Mouse (Mus musculus) liver, embryonic 12.5 days (tissue): ENCODE results near the gene Grasp. TPM values are rescaled to one million over a fixed set of nuclear protein-coding genes. Genes with fewer than 3 reads are reported as not detected.

Experiments used
- ATAC-seq: fragments of 200-750 bp; cut with Nextera tagmentation; 2 replicates; pipeline ENCODE4 v1.8.0; 2017; ENCODE audit warnings: moderate number of reproducible peaks, mild to moderate bottlenecking, moderate library complexity
- H3K27ac ChIP-seq: fragments of 300-500 bp; sonication (generic); 2 replicates; pipeline ENCODE4 v1.5.1; 2016; ENCODE audit warnings: mild to moderate bottlenecking
- H3K27me3 ChIP-seq: fragments of 300-500 bp; sonication (generic); replicated peaks from 2 replicates; pipeline ENCODE4 v1.6.1; 2016; ENCODE audit warnings: mild to moderate bottlenecking, moderate library complexity
- H3K36me3 ChIP-seq: fragments of 300-500 bp; sonication (generic); 2 replicates; pipeline ENCODE4 v1.6.1; 2016; ENCODE audit warnings: mild to moderate bottlenecking, moderate library complexity
- H3K4me1 ChIP-seq: fragments of 300-500 bp; sonication (generic); 2 replicates; pipeline ENCODE4 v1.6.1; 2016
- H3K4me2 ChIP-seq: fragments of 300-500 bp; sonication (generic); 2 replicates; pipeline ENCODE4 v1.6.1; 2016; ENCODE audit warnings: mild to moderate bottlenecking, moderate library complexity
- H3K4me3 ChIP-seq: fragments of 300-500 bp; sonication (generic); 2 replicates; pipeline ENCODE4 v1.5.1; 2016; ENCODE audit warnings: mild to moderate bottlenecking, moderate library complexity
- H3K9ac ChIP-seq: fragments of 300-500 bp; sonication (generic); 2 replicates; pipeline ENCODE4 v1.6.1; 2016; ENCODE audit warnings: mild to moderate bottlenecking, moderate library complexity
- H3K9me3 ChIP-seq: fragments of 300-500 bp; sonication (generic); replicated peaks from 2 replicates; pipeline ENCODE4 v1.6.1; 2016; ENCODE audit warnings: mild to moderate bottlenecking, moderate library complexity
- WGBS: fragments of 180-500 bp; shearing (Covaris S2); methylation state at CpG from one replicate; pipeline ENCODE4 v1.1.7; 2016; ENCODE audit not compliant: insufficient replicate concordance; 5-methylcytosine and 5-hydroxymethylcytosine counted together
- polyA plus RNA-seq: library from polyadenylated mRNA; unstranded; fragments of >200 nt; fragmentation: Nextera tagmentation; extraction: Ambion mirVana; gene quantifications from 2 replicates; pipeline ENCODE4 v1.2.1, GENCODE M21; 2016

Gene Grasp
- polyA plus RNA-seq: 0.81 and 1.3 TPM in 2 replicates

DNA sequence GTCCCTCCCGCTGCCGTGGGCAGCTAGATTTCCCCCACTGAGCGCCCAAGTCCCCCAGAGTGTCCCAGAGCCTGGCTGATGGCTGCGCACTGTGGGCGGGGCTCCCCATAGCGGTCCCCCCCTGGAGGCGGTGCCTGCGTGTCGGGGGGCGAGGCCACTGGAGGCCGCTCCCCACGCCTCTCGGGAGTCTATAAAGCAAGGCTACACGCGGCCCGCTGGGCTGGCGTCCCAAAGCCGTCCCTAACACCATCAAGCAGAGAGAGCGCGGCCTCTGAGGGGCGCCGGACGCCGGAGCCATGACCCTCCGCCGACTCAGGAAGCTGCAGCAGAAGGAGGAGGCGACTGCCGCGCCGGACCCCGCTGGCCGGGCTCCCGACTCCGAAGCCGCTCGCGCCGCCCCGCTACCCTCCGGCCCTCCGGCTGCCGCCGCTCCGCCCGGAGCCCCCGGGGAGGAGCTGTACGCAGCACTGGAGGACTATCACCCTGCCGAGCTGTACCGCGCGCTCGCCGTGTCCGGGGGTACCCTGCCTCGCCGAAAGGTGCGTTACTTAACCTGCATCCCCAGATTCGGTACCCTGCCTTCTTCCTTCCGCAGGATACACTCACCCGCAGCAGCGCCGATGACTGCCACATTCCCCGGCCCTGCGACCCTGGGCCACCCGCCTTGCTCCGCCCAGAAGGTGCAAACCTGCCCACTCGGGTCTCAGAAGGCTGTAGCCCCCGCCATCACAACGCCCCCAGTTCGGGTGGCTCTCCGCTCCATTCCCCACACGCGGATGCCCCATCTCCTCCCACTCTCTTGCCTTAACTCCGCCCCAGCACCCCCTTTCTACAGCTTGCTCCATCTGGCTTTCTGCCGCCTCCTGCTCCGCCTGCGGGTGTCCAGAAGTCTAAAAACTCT is at the start of gene Grasp:
Gene Grasp (plus strand): TSS at position 183 of the 901 bp plus-strand sequence.
- ATAC-seq: peak; percentile 76
- peak within 1 kb of the TSS; percentile 61 for H3K9ac ChIP-seq
- H3K4me1 ChIP-seq: peaks cover 21% of the 10 kb centered on the region; the same call in 1 of the 2 replicates
- no peaks in the 10 kb centered on the region for H3K9me3 ChIP-seq
- WGBS: under 1% methylated on average over 65 of the region's 77 CpGs
- H3K27ac ChIP-seq: no peak within 1 kb of the TSS
- peaks cover 72% of the 10 kb centered on the region for H3K27me3 ChIP-seq
- peak within 1 kb of the TSS; percentile 82 for H3K4me2 ChIP-seq
- peak within 1 kb of the TSS; percentile 58 for H3K4me3 ChIP-seq
- peaks cover 1% of the 10 kb centered on the region; the same call in 1 of the 2 replicates for H3K36me3 ChIP-seq

DNA sequence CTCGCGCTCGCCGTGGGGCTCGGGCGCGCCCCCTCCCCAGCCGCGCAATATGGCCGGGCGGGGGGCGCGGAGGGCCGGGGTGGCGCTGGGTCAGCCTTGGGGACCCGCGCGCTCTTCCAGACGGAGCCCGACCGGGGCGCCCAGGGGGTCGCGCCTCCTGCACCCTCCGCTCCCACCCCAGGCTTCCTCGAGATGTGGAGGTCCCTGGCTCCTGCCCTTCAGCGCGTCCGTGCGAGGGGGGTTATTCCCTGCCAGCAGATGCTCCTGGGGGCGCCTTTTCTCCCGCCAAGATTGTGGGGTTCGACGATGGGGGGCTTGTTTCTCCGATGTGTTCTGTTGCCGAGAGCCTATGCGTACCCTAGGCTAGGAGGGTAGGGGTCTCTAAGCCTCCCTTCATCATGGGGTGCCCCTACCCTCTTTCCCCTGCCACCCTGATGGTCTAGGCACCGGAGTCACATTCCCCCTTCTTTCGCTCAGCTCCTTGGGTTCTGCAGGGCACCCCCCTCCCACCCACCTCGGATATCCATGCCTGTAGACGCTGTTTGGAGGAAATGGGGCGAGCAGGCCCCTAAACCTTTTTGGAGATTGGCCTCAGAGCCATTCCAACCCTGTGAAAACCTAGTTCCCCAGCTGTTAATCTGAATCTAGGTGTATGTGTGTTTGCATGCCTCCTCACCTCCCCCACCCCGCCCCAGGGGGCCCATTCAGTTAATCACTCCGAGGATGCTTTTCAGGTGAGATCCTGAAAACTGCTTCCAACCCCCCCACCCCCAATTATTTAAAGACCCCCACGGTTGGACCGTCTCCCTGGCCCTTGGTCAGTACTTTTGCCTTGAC is 49.5 kb upstream of the Grasp start:
- peaks cover 79% of the 10 kb centered on the region for H3K4me1 ChIP-seq
- H3K9me3 ChIP-seq: no peaks in the 10 kb centered on the region
- WGBS: 2% methylated on average over 32 of the region's 46 CpGs
- no peak for ATAC-seq
- peaks cover 30% of the 10 kb centered on the region for H3K27me3 ChIP-seq
- H3K4me2 ChIP-seq: peak overlapping the region; percentile 98
- H3K4me3 ChIP-seq: peak overlapping the region; percentile 78
- H3K9ac ChIP-seq: peak overlapping the region; percentile 90
- H3K36me3 ChIP-seq: no peaks in the 10 kb centered on the region
- H3K27ac ChIP-seq: peak overlapping the region; percentile 63

DNA sequence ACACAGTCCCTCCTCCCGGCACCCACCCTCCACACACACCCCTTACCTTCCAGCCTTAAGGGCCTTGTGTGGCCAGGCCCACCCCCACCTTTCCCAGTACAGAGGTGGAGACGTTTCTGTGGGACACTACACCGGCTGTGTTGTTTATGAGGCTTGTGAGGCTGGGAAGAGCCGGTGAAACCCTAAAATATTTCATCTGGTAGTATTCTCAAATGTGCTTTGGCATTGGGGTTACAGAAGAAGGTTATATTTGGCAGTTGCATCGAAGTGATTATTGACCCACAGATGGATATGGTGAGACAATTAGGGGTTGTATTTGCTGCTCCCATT is 48.9 kb upstream of the Grasp start:
- no peaks in the 10 kb centered on the region for H3K9me3 ChIP-seq
- H3K9ac ChIP-seq: peak overlapping the region; percentile 90; the same call in 1 of the 2 replicates
- no peaks in the 10 kb centered on the region for H3K36me3 ChIP-seq
- no peak overlapping the region for H3K27ac ChIP-seq
- H3K4me3 ChIP-seq: peak overlapping the region; percentile 78
- peaks cover 74% of the 10 kb centered on the region for H3K4me1 ChIP-seq
- 9% methylated on average over 5 of the region's 5 CpGs for WGBS
- no peak for ATAC-seq
- peak overlapping the region; percentile 98 for H3K4me2 ChIP-seq
- H3K27me3 ChIP-seq: peaks cover 30% of the 10 kb centered on the region

DNA sequence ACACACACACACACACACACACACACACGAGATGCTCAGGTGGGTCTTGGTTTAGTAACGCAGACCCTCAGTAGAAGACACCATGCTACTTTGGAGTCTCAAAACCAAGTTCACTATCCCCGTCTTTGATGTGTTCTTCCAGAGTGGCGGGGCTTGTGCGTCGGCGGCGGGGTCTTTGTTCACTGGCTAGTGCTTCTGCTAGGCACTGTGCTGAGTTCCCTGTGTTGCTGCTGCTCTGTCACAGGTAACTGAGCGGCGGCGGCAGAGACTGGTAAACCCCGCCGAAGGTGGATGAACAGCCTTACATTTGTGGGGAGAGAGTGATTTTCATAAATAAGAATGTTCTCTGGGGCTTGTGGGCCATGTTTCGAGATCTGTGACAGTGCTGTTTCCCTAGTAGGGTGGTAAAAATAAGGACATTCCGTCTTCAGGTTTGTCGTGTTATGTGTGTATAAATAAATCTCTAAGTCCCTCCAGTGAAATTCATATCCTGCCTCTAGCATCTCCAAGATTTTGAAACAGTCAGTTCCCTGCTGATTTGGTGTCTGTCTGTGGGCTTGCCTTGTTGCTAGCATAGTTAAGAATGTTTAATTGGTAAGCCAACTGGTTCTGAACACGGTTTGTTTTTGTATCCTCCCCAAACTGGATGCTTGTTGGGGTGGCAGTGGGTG is 48.2 kb upstream of the Grasp start:
- H3K27ac ChIP-seq: peak overlapping the region; percentile 59; the same call in 1 of the 2 replicates
- 14% methylated on average over 17 of the region's 17 CpGs for WGBS
- peaks cover 74% of the 10 kb centered on the region for H3K4me1 ChIP-seq

DNA sequence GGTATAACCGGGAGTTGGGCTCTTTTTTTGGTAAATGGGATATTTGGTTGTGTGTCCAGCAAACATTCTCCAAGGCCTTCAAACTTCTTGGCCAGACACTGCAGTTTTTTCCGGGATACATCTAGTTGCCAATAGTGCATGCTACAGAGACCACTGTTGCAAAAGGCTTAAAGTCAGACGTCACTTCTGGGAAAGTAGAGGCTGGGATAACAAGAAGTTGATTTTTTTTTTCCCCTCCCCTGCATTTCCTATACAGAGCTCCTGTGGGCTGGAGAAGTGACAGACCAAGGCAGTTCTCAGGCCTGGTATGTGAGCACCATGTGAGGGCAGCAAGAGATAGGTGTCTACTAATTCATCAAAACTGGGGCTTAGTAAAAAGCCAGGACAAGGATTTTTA is 47.7 kb upstream of the Grasp start:
- H3K9me3 ChIP-seq: no peaks in the 10 kb centered on the region
- WGBS: 15% methylated on average over 3 of the region's 3 CpGs
- peak overlapping the region; percentile 98 for H3K4me2 ChIP-seq
- H3K9ac ChIP-seq: peak overlapping the region; percentile 24; the same call in 1 of the 2 replicates
- H3K27me3 ChIP-seq: peaks cover 30% of the 10 kb centered on the region
- no peak for ATAC-seq
- H3K4me3 ChIP-seq: peak overlapping the region; percentile 78; the same call in 1 of the 2 replicates
- H3K36me3 ChIP-seq: no peaks in the 10 kb centered on the region
- H3K4me1 ChIP-seq: peaks cover 75% of the 10 kb centered on the region
- H3K27ac ChIP-seq: peak overlapping the region; percentile 59; the same call in 1 of the 2 replicates

More for the DNA sequence above, 48.2 kb upstream of the Grasp start:
- ATAC-seq: no peak
- no peaks in the 10 kb centered on the region for H3K9me3 ChIP-seq
- peaks cover 30% of the 10 kb centered on the region for H3K27me3 ChIP-seq
- H3K9ac ChIP-seq: peak overlapping the region; percentile 24
- H3K4me3 ChIP-seq: peak overlapping the region; percentile 78
- peak overlapping the region; percentile 98 for H3K4me2 ChIP-seq
- H3K36me3 ChIP-seq: no peaks in the 10 kb centered on the region

DNA sequence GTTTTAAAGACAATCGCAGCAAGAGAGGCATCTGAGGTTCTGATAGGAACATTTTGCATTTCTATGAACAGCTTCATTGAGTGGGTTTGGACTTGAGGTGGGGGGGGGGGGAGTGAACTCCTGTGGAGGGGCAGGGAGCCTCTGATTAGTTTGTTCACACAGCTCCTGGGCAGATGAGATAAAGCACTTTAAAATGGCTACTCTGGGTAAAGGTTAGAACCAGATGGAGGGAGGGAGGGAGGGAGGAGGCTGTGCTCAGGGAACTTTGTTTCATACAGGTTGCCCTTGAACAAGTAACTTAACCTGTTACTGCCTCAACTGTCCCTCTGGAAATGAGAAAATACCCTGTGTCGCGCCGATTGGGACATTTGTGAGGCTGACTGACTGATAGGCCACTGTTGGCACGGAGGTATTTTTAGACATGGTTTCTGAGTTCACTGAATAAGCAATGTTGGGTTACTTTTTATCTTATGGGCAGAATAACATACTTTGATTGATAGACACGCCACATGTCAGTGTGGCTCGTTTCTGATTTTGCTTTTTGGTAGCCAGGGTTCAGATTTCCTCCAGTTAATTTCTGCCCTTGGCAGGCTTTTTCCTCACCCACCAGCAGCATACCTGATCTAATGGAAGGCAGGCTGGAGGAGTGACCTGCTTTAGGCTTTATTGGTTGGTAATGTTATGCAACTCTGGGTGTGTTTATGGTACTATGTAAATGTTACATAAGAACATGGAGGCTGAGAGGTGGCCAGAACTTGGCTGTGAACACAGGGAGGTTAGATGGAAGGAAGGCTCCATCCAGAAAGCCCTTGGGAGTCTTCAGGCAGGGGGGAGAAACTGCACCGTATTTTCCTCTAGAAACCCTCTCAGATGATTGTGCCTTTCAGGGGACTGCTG is 46.9 kb upstream of the Grasp start:
- Histone ChIP-seq H3K27ac (peak overlapping the region; percentile 59), H3K4me2 (peak overlapping the region; percentile 98), H3K4me3 (peak overlapping the region; percentile 5; the same call in 1 of the 2 replicates), H3K4me1 (peaks cover 79% of the 10 kb centered on the region), H3K9me3 (no peaks in the 10 kb centered on the region), H3K27me3 (peaks cover 30% of the 10 kb centered on the region), H3K9ac (0 out of 2 replicates have a peak overlapping the region, but pooled peaks have one; percentile 9), H3K36me3 (no peaks in the 10 kb centered on the region)
- ATAC-seq: peak; percentile 52; the same call in 1 of the 2 replicates
- 15% methylated on average over 8 of the region's 8 CpGs for WGBS

DNA sequence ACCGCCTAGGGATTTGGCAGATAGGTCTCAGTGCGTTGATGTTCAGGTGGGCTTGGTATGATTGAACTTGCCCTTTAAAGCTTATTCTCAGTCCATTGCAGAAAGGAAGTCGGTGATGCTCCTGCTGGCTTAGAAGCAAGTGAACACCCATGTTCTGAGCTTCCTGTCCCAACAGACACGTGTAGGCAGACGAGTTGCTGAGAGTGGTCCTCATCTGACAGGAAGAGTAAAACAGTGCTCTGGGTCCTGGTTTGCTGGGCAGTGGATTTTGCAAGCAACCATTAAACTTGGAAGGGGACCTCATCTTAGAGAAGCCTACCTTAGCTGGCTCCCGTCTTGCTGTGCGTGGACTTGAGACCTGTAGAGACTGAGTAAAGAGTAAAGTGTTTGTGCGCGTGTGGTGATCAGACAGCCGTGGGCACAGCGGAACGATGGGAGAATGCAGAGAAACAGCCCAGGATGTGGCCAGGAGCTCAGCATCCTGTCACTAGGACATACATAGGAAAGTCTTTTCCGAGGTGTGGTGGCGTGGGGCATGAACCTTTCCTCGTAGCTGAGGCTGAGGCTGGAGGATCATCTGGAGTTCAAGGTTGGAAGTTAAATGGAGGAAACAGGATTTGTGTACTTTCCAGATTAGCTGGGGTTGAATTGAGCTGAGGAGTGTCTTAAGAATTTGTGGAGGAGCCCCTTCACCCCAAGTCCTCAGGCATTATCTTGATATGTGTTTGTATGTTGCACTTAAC is 43.5 kb upstream of the Grasp start:
- no peak for ATAC-seq

DNA sequence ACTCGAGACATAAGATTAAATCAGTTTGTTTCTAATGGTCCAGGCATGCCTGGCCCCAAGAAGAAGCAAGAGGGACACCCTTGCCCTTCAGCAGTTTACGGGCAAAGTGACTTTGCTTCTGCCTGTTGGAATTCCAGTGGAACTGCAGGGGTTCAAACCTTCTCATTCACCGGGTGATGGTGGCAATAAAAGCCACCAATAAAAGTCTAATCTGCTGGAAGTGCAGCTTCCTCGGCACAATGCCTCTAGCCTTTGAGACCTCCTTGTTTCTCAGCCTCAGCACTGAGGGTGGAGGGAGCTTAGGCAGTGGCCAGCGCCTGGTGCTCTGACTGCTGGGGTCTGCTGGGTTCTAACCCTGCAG is 42.9 kb upstream of the Grasp start:
- 41% methylated on average over 5 of the region's 5 CpGs for WGBS
- ATAC-seq: no peak
- H3K9me3 ChIP-seq: no peaks in the 10 kb centered on the region
- peaks cover 55% of the 10 kb centered on the region for H3K4me1 ChIP-seq
- H3K27me3 ChIP-seq: peaks cover 11% of the 10 kb centered on the region; the same call in 1 of the 2 replicates
- peaks cover 6% of the 10 kb centered on the region; the same call in 1 of the 2 replicates for H3K36me3 ChIP-seq
- no peak overlapping the region for H3K27ac ChIP-seq
- H3K4me3 ChIP-seq: no peak overlapping the region
- H3K4me2 ChIP-seq: no peak overlapping the region
- H3K9ac ChIP-seq: no peak overlapping the region

More for the DNA sequence above, 43.5 kb upstream of the Grasp start:
- Histone ChIP-seq H3K9ac (no peak overlapping the region), H3K4me3 (no peak overlapping the region), H3K36me3 (peaks cover 2% of the 10 kb centered on the region; the same call in 1 of the 2 replicates), H3K9me3 (no peaks in the 10 kb centered on the region), H3K27ac (no peak overlapping the region), H3K4me1 (peaks cover 61% of the 10 kb centered on the region), H3K27me3 (peaks cover 16% of the 10 kb centered on the region), H3K4me2 (no peak overlapping the region)
- WGBS: 53% methylated on average over 15 of the region's 15 CpGs

DNA sequence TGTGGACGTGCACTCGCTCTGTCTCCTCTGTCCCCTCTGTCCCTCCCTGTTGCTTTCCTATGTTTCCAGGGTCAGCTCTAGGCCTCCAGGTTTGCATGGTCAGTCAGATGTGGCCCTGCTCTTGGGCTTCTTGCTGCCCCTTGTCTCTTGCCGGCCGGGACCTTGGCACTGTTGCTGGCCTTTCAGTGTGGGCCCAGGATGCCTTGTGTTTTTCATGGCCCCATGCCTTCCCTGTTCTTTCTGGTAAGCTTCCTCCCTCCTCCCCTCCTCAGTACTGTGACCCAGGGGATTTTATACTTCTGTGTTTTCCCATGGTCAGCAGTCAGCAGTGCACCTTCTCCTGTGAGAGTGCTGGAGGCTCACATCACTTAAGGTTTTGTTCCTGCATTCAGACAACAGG is 42.5 kb upstream of the Grasp start:
- 70% methylated on average over 4 of the region's 4 CpGs for WGBS
- peaks cover 51% of the 10 kb centered on the region for H3K4me1 ChIP-seq
- no peak overlapping the region for H3K4me3 ChIP-seq
- ATAC-seq: no peak
- no peak overlapping the region for H3K9ac ChIP-seq
- H3K27ac ChIP-seq: no peak overlapping the region
- H3K36me3 ChIP-seq: peaks cover 9% of the 10 kb centered on the region; the same call in 1 of the 2 replicates
- no peaks in the 10 kb centered on the region for H3K9me3 ChIP-seq
- no peak overlapping the region for H3K4me2 ChIP-seq
- H3K27me3 ChIP-seq: peaks cover 11% of the 10 kb centered on the region; the same call in 1 of the 2 replicates

DNA sequence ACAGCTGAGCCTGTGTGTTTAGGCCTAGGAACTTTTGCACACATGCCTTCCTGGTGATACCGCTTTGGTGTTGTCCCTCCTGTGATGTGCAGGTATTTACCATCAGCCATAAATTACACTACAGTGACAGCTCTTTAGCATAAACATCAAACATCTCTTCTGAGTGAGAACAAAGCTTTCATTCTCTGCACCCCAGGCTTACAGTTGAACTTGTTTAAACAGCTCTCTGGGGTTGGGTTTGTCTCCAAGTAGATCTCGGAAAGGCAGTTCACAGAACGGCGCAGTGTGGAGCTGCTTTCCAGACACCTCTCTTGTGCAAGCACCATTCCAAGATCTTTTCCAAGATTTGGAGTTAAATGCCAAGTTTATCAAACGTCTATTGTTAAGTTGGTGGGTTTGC is 41.3 kb upstream of the Grasp start:
- Histone ChIP-seq H3K4me2 (no peak overlapping the region), H3K4me1 (peaks cover 39% of the 10 kb centered on the region), H3K36me3 (peaks cover 9% of the 10 kb centered on the region; the same call in 1 of the 2 replicates), H3K4me3 (no peak overlapping the region), H3K27me3 (peaks cover 11% of the 10 kb centered on the region; the same call in 1 of the 2 replicates), H3K9me3 (no peaks in the 10 kb centered on the region), H3K9ac (no peak overlapping the region), H3K27ac (no peak overlapping the region)
- 73% methylated on average over 5 of the region's 5 CpGs for WGBS
- ATAC-seq: no peak
